Mouse (Mus musculus): ENCODE data around the gene Hoxd11.

DNA sequence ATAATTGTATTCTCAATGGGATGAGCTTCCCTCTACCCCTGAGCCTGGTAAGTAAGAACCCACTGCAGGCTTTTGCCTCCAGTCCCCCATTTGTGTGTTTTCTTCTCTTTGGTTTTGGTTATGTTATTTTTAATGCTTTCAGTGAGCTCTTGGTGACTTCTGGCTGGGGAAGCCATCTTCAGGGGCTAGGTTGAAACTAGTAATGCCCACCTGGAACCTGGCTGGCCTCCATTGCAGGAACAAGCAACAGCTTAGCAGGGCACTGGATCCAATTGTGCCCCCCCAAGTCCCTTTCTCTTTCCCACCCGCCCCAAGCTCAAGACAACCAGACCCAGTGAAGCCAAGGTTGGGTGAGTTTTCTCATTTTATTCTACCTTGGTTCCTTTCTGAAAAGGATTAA, 16.0 kb downstream of the Hoxd11 start:
- TF ChIP-seq CTCF (IDR thresholded peaks at IDR 0.05; ENCODE audit: control insufficient read depth, insufficient read depth, insufficient replicate concordance, low read depth, low read length) (no peak), POLR2A (IDR thresholded peaks at IDR 0.05; ENCODE audit: control insufficient read depth, low read depth, low read length) (no peak)
